Mouse (Mus musculus): ENCODE data around the gene Shd. TPM values are rescaled to one million over a fixed set of nuclear protein-coding genes. Genes with fewer than 3 reads are reported as not detected.

Shd gene
- total and polyA plus RNA-seq, 3 experiments: 0.31 to 0.89 TPM; not detected in 1

DNA sequence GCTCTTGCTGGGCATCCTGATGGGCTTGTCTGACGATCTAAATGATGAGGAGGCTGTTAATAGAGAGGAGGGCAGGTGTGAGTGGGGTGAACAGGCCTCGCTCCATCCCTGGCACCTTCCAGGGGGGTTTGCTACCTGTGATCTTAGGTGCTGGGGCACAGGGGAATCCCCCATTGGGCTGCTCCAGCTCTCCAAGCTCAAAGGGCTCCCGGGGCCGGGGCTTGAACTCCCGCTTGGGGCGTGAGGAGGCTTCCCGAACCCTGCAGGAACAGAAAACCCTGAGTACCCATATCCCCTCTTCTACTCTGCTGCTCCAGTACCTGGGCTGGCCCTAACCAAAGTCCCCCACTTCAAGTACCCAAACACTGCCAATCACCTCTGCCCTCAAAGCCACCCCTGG lies 47.6 kb downstream of the Shd start:
- Histone ChIP-seq H3K9ac (ENCODE audit: control insufficient read depth, low read depth, low read length, poor library complexity, severe bottlenecking) (no peak overlapping the region), H3K27ac (ENCODE audit: control insufficient read depth, low read depth, low read length) (no peak overlapping the region), H3K79me2 (ENCODE audit: control insufficient read depth, insufficient read depth, low read length, poor library complexity) (no peaks in the 10 kb centered on the region), H3K4me3 (ENCODE audit: control insufficient read depth in 1 of 2, insufficient read depth in 1 of 2, low read depth in 2 of 2, low read length in 2 of 2) (no peak overlapping the region), H3K9me3 (replicated peaks; ENCODE audit: insufficient read depth, low read length) (no peaks in the 10 kb centered on the region), H3K36me3 (ENCODE audit: control insufficient read depth in 1 of 2, insufficient read depth in 2 of 2, low read length in 2 of 2) (peaks cover 0 to 3% of the 10 kb centered on the region in 2 experiments; a peak in 2 of 4 replicates), H3K27me3 (ENCODE audit: control insufficient read depth in 1 of 2, insufficient read depth in 2 of 2, low read length in 2 of 2) (no peaks in the 10 kb centered on the region), H3K4me1 (ENCODE audit: control insufficient read depth in 1 of 2, insufficient read depth in 2 of 2, low read length in 2 of 2) (no peaks in the 10 kb centered on the region)
- no peak for DNase-seq (ENCODE audit: low read depth, low spot score)
- TF ChIP-seq NELFE (IDR thresholded peaks at IDR 0.05; ENCODE audit: low read depth, low read length): no peak
- TF ChIP-seq BHLHE40 (IDR thresholded peaks at IDR 0.05; ENCODE audit: borderline replicate concordance, low read depth, low read length): no peak
- no peak for TF ChIP-seq MAZ (IDR thresholded peaks at IDR 0.05; ENCODE audit: low read depth, low read length)
- TF ChIP-seq TBP (IDR thresholded peaks at IDR 0.05; ENCODE audit: low read depth, low read length): no peak
- no peak for TF ChIP-seq ZNF384 (IDR thresholded peaks at IDR 0.05; ENCODE audit: low read depth, low read length)
- no peak for TF ChIP-seq SMC3 (IDR thresholded peaks at IDR 0.05; ENCODE audit: low read depth, low read length)
- TF ChIP-seq CHD2 (IDR thresholded peaks at IDR 0.05; ENCODE audit: low read length): no peak
- no peak for TF ChIP-seq ETS1 (IDR thresholded peaks at IDR 0.05; ENCODE audit: low read depth, low read length)

DNA sequence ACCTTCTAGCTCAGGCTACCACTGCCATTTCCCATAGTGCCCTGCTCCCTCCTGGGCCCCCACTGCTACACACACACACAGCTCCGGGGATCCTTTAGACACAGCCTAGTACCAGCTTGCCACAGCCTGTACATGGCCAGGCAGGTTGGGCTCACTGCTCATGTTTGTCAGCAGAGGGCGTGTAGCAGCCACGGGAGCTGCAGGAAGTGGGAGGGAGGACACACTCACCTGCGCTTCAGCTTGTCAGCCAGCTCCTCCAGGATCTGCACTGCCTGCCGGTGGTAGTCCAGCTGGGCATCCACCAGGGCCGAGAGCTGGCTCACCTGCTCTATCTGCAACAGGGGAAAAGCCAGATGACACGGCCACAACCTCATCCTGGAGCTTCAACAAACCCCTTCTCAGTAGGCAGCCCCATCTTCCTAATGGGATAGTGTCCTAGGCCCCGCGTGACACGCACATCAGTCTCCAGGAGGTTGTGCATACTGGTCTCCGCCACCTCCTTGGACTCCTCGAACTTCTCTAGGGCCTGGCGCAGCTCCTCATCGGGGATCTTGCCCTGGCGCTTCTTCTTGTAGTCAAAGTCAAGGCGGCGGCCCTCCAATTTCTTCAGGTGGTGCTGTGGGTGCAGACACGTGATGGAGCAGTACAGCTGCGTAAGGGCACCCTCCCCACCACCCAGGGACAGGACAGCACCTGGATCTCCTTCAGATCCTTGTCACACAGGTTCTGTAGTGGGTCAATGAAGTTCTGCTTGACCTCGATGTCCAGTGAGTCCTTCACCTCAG lies 48.3 kb downstream of the Shd start:
- Histone ChIP-seq H3K36me3 (ENCODE audit: control insufficient read depth in 1 of 2, insufficient read depth in 2 of 2, low read length in 2 of 2) (peaks cover 0 to 3% of the 10 kb centered on the region in 2 experiments; a peak in 2 of 4 replicates), H3K9me3 (replicated peaks; ENCODE audit: insufficient read depth, low read length) (no peaks in the 10 kb centered on the region), H3K27me3 (ENCODE audit: control insufficient read depth in 1 of 2, insufficient read depth in 2 of 2, low read length in 2 of 2) (no peaks in the 10 kb centered on the region), H3K4me3 (ENCODE audit: control insufficient read depth in 1 of 2, insufficient read depth in 1 of 2, low read depth in 2 of 2, low read length in 2 of 2) (no peak overlapping the region), H3K9ac (ENCODE audit: control insufficient read depth, low read depth, low read length, poor library complexity, severe bottlenecking) (no peak overlapping the region), H3K4me1 (ENCODE audit: control insufficient read depth in 1 of 2, insufficient read depth in 2 of 2, low read length in 2 of 2) (no peaks in the 10 kb centered on the region), H3K79me2 (ENCODE audit: control insufficient read depth, insufficient read depth, low read length, poor library complexity) (peaks cover 1% of the 10 kb centered on the region; the same call in 1 of the 2 replicates), H3K27ac (ENCODE audit: control insufficient read depth, low read depth, low read length) (no peak overlapping the region)
- no peak for DNase-seq (ENCODE audit: low read depth, low spot score)
- TF ChIP-seq CHD2 (IDR thresholded peaks at IDR 0.05; ENCODE audit: low read length) (no peak), MAX (IDR thresholded peaks at IDR 0.05; ENCODE audit: low read length) (no peak), GATA1 (IDR thresholded peaks at IDR 0.05; ENCODE audit: low read depth, low read length) (no peak), GABPA (IDR thresholded peaks at IDR 0.05; ENCODE audit: low read depth, low read length) (no peak), MAFK (IDR thresholded peaks at IDR 0.05; ENCODE audit: borderline replicate concordance, low read depth, low read length) (no peak), RAD21 (IDR thresholded peaks at IDR 0.05; ENCODE audit: low read depth, low read length) (no peak; the same call in 1 of the 2 replicates), HCFC1 (IDR thresholded peaks at IDR 0.05; ENCODE audit: low read depth, low read length) (no peak), KAT2A (conservative IDR thresholded peaks at IDR 0.05; ENCODE audit: low read depth, low read length) (no peak), CTCF (IDR thresholded peaks at IDR 0.05 in 2 of 3, conservative IDR thresholded peaks at IDR 0.05 in 1 of 3; ENCODE audit: control insufficient read depth in 1 of 3, insufficient read depth in 1 of 3, low read depth in 2 of 3, low read length in 3 of 3, poor library complexity in 1 of 3, severe bottlenecking in 1 of 3) (peak in 2 of 3 experiments; percentile 30 to 39; a peak in 4 of 6 replicates), ZC3H11A (IDR thresholded peaks at IDR 0.05; ENCODE audit: low read depth, low read length) (no peak), TCF12 (IDR thresholded peaks at IDR 0.05; ENCODE audit: low read depth, low read length) (no peak), POLR2AphosphoS5 (IDR thresholded peaks at IDR 0.05; ENCODE audit: borderline replicate concordance, low read depth, low read length) (no peak), SMC3 (IDR thresholded peaks at IDR 0.05; ENCODE audit: low read depth, low read length) (peak; percentile 23; the same call in 1 of the 2 replicates)
